Mouse (Mus musculus): ENCODE data around the gene Plppr2.

DNA sequence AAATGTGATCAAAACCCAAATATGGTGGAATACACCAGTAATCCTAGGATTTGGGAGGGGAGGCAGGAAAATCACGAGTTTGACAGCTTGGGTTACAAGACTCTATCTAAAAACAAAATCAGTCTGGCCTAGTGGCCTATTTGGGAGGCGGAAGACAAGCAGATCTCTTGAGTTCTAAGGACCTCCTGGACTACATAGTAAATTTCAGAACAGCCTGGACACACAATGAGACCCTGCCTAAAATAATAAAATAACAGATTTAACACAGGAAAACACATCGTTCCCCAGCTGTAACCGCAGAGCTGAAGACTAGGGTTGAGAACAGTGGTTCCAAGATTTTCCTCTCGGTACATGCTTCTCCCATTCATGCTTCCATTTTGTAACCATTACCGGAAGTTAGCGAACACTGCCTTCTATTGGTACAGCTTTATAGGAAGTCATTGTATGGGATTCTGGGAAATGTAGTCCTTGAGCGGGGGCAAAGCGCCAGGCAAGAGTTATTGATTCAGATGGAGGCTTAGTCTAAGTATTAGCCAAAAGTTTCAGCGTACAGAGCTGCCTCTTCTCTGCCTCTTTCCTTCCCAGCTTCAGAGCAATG lies 35.5 kb upstream of the Plppr2 start:
- TF ChIP-seq CTCF (IDR thresholded peaks at IDR 0.05; ENCODE audit: low read depth, low read length): no peak
- no peak for TF ChIP-seq EP300 (IDR thresholded peaks at IDR 0.05; ENCODE audit: insufficient read depth, low read depth, low read length)

All from ES-Bruce4 (cell line).